Mouse (Mus musculus) layer of hippocampus, adult 9-10 months (tissue): ENCODE data around the gene Grik1.

ENCODE experiments used
- DNase-seq: peaks from one replicate; pipeline ENCODE4 v3.0.0; 2022; ENCODE audit warnings: low spot score

Gene Grik1

GRCm38 (mm10) chr16:88142136-88142535 is 147.9 kb downstream of the Grik1 start:
- no peak for DNase-seq

DNA sequence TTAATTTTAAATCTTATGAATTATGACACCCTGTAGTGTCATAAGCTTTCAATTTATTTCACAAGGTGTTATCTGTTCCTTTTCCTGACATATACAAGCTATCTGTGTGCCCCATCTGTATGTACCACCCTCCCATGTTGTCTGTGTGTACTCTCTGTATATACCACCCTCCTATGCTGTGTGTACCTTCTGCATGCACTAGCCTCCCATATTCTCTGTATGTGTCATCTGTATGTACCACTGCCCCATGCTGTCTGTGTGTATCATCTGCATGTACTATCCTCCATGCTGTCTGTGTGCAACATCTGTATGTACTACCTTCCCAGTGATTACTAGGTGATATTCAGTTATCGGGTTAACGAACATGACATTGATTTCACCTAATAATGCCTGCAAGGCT is 148.5 kb downstream of the Grik1 start:
- no peak for DNase-seq

GRCm38 (mm10) chr16:88138913-88139312 is 151.2 kb downstream of the Grik1 start:
- DNase-seq: no peak

- DNase-seq: no peak
Observed at GRCm38 (mm10) chr16:88132919-88133318, 157.1 kb downstream of the Grik1 start.

DNA sequence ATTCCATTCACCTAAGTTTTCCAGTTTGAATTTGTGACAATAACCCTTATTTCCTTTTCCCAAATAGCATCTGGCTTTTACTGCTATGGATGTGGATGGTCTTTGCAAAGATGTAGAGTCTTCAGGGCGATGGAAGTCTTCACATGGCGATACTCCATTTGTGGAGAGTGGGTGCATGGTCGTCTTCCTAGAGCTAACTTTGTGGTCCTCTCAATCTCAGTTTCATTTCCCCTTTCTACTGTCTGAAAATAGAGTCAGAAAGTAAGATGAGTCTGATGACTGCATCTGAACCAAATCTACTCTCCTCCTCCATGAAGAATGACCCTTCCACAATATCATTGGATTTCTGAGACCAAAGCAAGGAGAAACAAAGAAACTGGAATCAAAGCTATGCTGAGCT is 159.0 kb downstream of the Grik1 start:
- no peak for DNase-seq

- DNase-seq: no peak
Observed at GRCm38 (mm10) chr16:88125098-88125497, 165.0 kb downstream of the Grik1 start.

GRCm38 (mm10) chr16:88112551-88113138 is 177.4 kb downstream of the Grik1 start:
- DNase-seq: no peak

- no peak for DNase-seq
Observed at GRCm38 (mm10) chr16:88111459-88111858, 178.6 kb downstream of the Grik1 start.

GRCm38 (mm10) chr16:88094206-88094789 is 195.8 kb downstream of the Grik1 start:
- DNase-seq: peak; percentile 20

DNA sequence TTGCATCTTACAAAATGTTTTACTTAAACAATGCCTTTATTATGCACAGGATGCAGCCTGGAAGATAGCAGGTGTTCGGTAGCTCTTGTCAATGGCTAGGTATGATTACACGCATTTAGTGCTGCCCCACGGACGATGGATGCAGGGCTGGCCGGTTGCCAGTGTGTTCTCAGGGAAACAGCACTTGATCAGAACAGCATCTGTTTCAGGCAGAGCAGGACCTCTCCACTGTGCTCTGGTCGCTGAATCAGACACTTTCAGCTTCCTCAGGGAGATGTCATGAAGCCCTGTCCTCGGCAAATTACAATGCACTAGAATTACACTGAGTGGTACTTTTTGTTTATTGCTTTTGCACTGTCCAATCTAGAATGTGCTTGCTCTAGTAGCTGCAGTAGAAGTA is 202.8 kb downstream of the Grik1 start:
- DNase-seq: no peak

- DNase-seq: no peak
Observed at GRCm38 (mm10) chr16:88074716-88075115, 215.3 kb downstream of the Grik1 start.

DNA sequence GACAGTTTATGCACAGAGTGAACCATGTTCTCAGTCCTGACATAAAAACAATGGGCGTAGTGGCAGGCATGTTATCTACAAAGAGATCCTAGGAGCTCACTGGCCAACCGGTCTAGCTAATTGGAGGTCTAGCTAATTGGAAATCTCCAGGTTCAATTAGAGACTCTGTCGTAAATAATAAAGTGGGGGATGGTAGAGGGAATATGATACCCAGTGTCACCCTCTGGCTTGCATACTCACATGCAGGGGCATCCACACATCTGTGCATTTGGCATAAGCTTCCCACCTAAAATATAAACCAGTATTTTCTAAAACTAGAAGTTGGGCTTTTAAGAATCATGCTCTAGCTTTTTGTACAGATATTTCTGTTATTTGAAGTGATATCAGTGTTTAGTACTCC is 229.1 kb downstream of the Grik1 start:
- no peak for DNase-seq

DNA sequence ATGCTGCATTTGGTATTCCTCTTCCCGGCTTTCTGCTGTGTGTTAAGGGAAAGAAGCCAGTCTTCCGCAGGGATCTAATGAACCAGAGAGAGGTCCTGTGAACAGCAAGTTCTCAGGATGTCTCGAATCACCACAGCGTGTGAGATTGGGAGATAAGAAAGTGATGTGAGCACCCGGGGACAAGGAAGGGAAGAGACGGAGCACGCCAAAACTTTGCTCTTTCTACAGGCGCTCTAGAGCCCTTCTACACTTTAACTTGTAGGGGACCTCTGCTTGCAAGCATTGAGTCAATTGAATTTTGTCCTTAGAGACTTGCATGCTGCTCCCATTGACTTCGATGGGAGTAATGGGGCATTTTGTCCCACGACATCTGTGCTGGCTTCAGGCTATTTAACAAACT is 241.9 kb downstream of the Grik1 start:
- DNase-seq: no peak

- no peak for DNase-seq
Observed at GRCm38 (mm10) chr16:88044321-88044720, 245.7 kb downstream of the Grik1 start.

GRCm38 (mm10) chr16:88042458-88042857 is 247.6 kb downstream of the Grik1 start:
- DNase-seq: no peak

DNA sequence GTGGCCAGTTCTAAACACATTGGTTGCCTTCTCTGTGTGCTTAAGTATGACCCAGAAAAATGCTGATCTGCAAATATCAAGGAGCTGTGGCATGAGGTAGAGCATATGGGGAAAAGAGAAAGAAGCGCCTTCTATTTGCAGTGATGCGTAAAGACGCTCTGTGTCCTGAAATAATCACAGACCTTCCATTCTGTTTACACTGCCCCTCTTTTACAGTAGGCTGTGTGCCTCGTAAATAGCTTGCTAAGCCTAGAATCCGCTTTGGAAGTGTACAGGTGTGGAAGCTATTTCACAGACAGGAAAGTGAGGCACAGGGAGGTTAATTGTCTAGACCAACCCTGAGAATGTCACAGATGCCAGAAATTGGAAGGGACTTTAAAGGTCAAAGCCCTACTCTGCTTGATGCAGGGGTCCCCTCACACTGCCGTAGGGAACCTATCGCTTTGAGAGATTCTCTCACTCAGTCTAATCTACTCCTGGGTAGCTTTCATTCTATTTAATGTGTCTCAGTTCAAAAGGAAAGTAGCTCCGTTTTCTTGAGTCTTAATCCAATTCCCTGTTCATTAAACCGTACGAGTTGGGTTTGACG is 251.5 kb downstream of the Grik1 start:
- DNase-seq: no peak

DNA sequence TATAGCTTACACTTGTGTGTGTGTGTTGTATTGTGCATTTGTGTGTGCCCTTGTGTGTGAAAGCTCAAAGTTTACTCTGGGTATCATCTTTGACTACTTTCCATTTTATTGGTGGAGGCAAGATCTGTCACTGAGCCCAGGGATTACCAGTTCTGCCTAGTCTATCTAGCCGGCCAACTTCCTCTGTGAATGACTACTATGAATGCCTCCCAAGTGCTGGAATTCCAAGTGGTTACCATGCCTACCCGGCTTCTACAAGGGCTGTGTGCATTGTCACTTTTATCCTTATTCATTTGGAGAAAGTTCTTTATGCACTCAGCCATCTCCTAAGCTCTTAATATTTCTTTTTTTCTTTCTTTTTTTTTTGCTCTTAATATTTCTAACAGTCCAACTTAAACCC is 301.3 kb downstream of the Grik1 start:
- no peak for DNase-seq

- no peak for DNase-seq
Observed at GRCm38 (mm10) chr16:87984201-87984870, 305.7 kb downstream of the Grik1 start.

GRCm38 (mm10) chr16:87974076-87974443 is 316.0 kb downstream of the Grik1 start:
- no peak for DNase-seq

GRCm38 (mm10) chr16:87973394-87974075 is 316.5 kb downstream of the Grik1 start:
- DNase-seq: no peak

DNA sequence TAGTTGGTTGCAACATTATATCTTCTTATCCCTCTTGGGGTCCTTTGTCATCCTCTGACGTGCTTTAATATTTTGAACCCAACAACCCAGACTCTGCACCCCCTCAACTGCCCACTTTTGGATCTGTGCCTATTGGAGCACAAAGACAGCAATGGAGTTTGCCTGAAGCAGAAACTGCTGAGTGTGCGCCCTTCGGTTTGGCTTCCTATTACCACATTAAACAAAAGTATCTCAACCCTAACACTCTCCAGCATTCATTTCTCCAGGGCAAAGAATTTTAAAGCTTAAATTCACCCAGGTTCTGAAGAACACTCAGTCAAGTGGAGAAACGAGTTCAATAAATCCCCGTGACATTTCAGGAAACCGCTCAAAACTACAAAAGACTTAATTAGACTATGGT is 318.2 kb downstream of the Grik1 start:
- no peak for DNase-seq

GRCm38 (mm10) chr16:87969936-87970335 is 320.1 kb downstream of the Grik1 start:
- no peak for DNase-seq

DNA sequence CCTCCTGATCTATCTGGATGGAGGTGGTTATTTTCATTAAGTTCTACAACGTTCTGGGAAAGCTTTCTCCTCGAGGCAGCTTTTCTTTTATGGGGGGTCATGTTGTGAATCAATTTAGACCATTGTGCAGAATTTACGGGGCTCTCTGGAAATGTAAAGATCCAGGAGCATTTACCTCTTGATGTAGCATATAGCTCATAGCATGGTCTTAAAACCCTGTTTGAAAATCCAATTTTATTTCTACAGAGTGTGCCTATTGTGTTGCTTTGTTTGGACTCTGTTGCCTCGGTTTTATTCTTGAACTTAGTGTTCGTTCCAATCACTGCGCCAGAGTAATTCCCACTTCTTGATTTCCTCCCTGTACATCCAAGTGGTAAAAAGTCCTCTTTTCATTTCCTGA is 328.6 kb downstream of the Grik1 start:
- no peak for DNase-seq
